Mouse (Mus musculus) right cerebral cortex, postnatal 10 days (tissue): ENCODE data around the gene Fancl.
A peak's percentile ranks its signal among the peaks of the same experiment; 100 is the strongest.

Experiments
- DNase-seq, 2 experiments: peaks; one replicate each; pipeline ENCODE4 v3.0.0; 2021; ENCODE audit warnings: low spot score in 2 of 2

Fancl gene

GRCm38 (mm10) chr11:26489761-26490466, 104.0 kb downstream of the Fancl start:
- DNase-seq: peak; percentile 62 to 76

- no peak for DNase-seq
Measured at GRCm38 (mm10) chr11:26495951-26496350, 110.0 kb downstream of the Fancl start.

- no peak for DNase-seq
Measured at GRCm38 (mm10) chr11:26513683-26514082, 127.7 kb downstream of the Fancl start.

- DNase-seq: no peak
Measured at GRCm38 (mm10) chr11:26516086-26516485, 130.2 kb downstream of the Fancl start.

- DNase-seq: no peak
Measured at GRCm38 (mm10) chr11:26518991-26519390, 133.1 kb downstream of the Fancl start.
